Mouse (Mus musculus) heart, adult 11 months (tissue): ENCODE results near the gene Gm38394.

Experiments used
- DNase-seq: peaks from one replicate; pipeline ENCODE4 v3.0.0; 2022

Gm38394 gene

GRCm38 (mm10) chr1:133663427-133663826, 2.3 kb upstream of the Gm38394 start:
- peak; percentile 81 for DNase-seq

GRCm38 (mm10) chr1:133662941-133663340, 1.8 kb upstream of the Gm38394 start:
- DNase-seq = peak; percentile 73

GRCm38 (mm10) chr1:133660466-133661202, 484 bp downstream of the Gm38394 start, which contains the start of gene Zbed6:
Gene Zbed6 (minus strand): TSS chr1:133660885.
- DNase-seq = peak; percentile 98

GRCm38 (mm10) chr1:133658878-133659277, 2.2 kb downstream of the Gm38394 start:
- peak; percentile 91 for DNase-seq

- DNase-seq = peak; percentile 84
These were observed 4.3 kb downstream of the Gm38394 start for GRCm38 (mm10) chr1:133656811-133657210.

- peak; percentile 9 for DNase-seq
These were observed 8.1 kb downstream of the Gm38394 start for GRCm38 (mm10) chr1:133653033-133653432.

- DNase-seq = peak; percentile 71
These were observed 10.6 kb downstream of the Gm38394 start for GRCm38 (mm10) chr1:133650288-133651055.

GRCm38 (mm10) chr1:133645652-133646051, 15.5 kb downstream of the Gm38394 start:
- DNase-seq = no peak

- peak; percentile 61 for DNase-seq
These were observed 20.0 kb downstream of the Gm38394 start for GRCm38 (mm10) chr1:133641163-133641562.

GRCm38 (mm10) chr1:133638517-133638916, 22.6 kb downstream of the Gm38394 start:
- DNase-seq = peak; percentile 16

- DNase-seq = peak; percentile 39
These were observed 28.9 kb downstream of the Gm38394 start for GRCm38 (mm10) chr1:133632168-133632567.

- DNase-seq = no peak
These were observed 36.1 kb downstream of the Gm38394 start for GRCm38 (mm10) chr1:133625052-133625451.

GRCm38 (mm10) chr1:133618311-133618710, 42.8 kb downstream of the Gm38394 start:
- peak; percentile 81 for DNase-seq

- DNase-seq = peak; percentile 18
These were observed 43.2 kb downstream of the Gm38394 start for GRCm38 (mm10) chr1:133617908-133618307.

GRCm38 (mm10) chr1:133613817-133614216, 47.3 kb downstream of the Gm38394 start:
- DNase-seq = peak; percentile 53

GRCm38 (mm10) chr1:133611436-133611835, 49.7 kb downstream of the Gm38394 start:
- peak; percentile 73 for DNase-seq

- DNase-seq = peak; percentile 91
These were observed 50.5 kb downstream of the Gm38394 start for GRCm38 (mm10) chr1:133610601-133611000.

- peak; percentile 99 for DNase-seq
These were observed 51.2 kb downstream of the Gm38394 start, which contains the start of gene Snrpe for GRCm38 (mm10) chr1:133609771-133610502. Gene Snrpe (minus strand): TSS chr1:133610291.

GRCm38 (mm10) chr1:133603174-133603573, 57.9 kb downstream of the Gm38394 start:
- peak; percentile 24 for DNase-seq

- peak; percentile 59 for DNase-seq
These were observed 64.7 kb downstream of the Gm38394 start for GRCm38 (mm10) chr1:133596298-133597007.

- DNase-seq = peak; percentile 74
These were observed 75.1 kb downstream of the Gm38394 start for GRCm38 (mm10) chr1:133585995-133586537.

- DNase-seq = no peak
These were observed 89.8 kb downstream of the Gm38394 start for GRCm38 (mm10) chr1:133571293-133571692.
